Mouse (Mus musculus) midbrain, embryonic 16.5 days (tissue): ENCODE results near the gene Cdh18. TPM values are rescaled to one million over a fixed set of nuclear protein-coding genes. Genes with fewer than 3 reads are reported as not detected.

Experiments used
- ATAC-seq: fragments of 200-750 bp; cut with Nextera tagmentation; 2 replicates; pipeline ENCODE4 v1.8.0; 2017; ENCODE audit warnings: moderate TSS enrichment
- H3K27ac ChIP-seq: fragments of 300-500 bp; sonication (generic); 2 replicates; pipeline ENCODE4 v1.5.1; 2014; ENCODE audit warnings: mild to moderate bottlenecking, low read length, mixed read lengths
- H3K27me3 ChIP-seq: fragments of 300-500 bp; sonication (generic); 2 replicates; pipeline ENCODE4 v1.6.1; 2014; ENCODE audit warnings: low read depth, low read length, mixed read lengths; ENCODE audit not compliant: control insufficient read depth, insufficient read depth
- H3K36me3 ChIP-seq: fragments of 300-500 bp; sonication (generic); 2 replicates; pipeline ENCODE4 v1.6.1; 2014; ENCODE audit warnings: mild to moderate bottlenecking, low read length, moderate library complexity, mixed read lengths; ENCODE audit not compliant: control insufficient read depth, insufficient read depth
- H3K4me1 ChIP-seq: fragments of 300-500 bp; sonication (generic); 2 replicates; pipeline ENCODE4 v1.6.1; 2014; ENCODE audit warnings: mild to moderate bottlenecking, low read length, mixed read lengths; ENCODE audit not compliant: control insufficient read depth, insufficient read depth
- H3K4me2 ChIP-seq: fragments of 300-500 bp; sonication (generic); 2 replicates; pipeline ENCODE4 v1.6.1; 2014; ENCODE audit warnings: mild to moderate bottlenecking, low read length, mixed read lengths
- H3K4me3 ChIP-seq: fragments of 300-500 bp; sonication (generic); 2 replicates; pipeline ENCODE4 v1.5.1; 2014; ENCODE audit warnings: low read depth, mild to moderate bottlenecking, low read length, moderate library complexity, mixed read lengths
- H3K9ac ChIP-seq: fragments of 300-500 bp; sonication (generic); 2 replicates; pipeline ENCODE4 v1.6.1; 2014; ENCODE audit warnings: low read depth, low read length, mixed read lengths
- H3K9me3 ChIP-seq: fragments of 300-500 bp; sonication (generic); replicated peaks from 2 replicates; pipeline ENCODE4 v1.6.1; 2014; ENCODE audit warnings: mild to moderate bottlenecking, low read length, mixed read lengths; ENCODE audit not compliant: control insufficient read depth, poor library complexity, severe bottlenecking
- WGBS: fragments of 180-500 bp; shearing (Covaris S2); extraction: QIAGEN DNeasy Blood & Tissue Kit; methylation state at CpG from one replicate; pipeline ENCODE4 v1.1.7; 2014; 5-methylcytosine and 5-hydroxymethylcytosine counted together
- polyA plus RNA-seq: library from polyadenylated mRNA; unstranded; fragments of >200 nt; fragmentation: Nextera tagmentation; extraction: Ambion mirVana; gene quantifications from 2 replicates; pipeline ENCODE4 v1.2.1, GENCODE M21; 2015

The Cdh18 gene
- polyA plus RNA-seq, 1 experiment from 2014 or later = 10.1 TPM

DNA sequence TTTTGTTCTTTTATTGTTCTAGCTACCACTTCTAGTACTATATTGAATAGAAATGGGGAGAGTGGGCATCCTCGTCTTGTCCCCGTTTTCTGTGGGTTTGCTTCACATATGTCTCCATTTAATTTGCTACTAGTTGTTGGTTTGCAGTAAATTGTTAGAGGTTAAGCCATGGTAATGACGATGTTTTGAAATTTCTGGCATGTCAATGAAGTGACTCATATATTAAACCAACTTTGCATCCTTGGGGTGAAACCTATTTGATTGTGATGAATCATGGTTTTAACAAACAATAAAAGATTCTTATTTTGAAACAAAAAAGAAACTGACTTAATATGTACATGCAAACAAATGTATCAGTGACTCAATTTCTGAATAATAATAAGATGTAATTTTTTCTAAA lies 817.5 kb downstream of the Cdh18 start:
- Histone ChIP-seq H3K9me3 (no peaks in the 10 kb centered on the region), H3K36me3 (no peaks in the 10 kb centered on the region), H3K4me1 (no peaks in the 10 kb centered on the region), H3K27ac (no peak overlapping the region), H3K9ac (no peak overlapping the region), H3K27me3 (no peaks in the 10 kb centered on the region), H3K4me2 (no peak overlapping the region), H3K4me3 (no peak overlapping the region)
- no peak for ATAC-seq
- WGBS = 93% methylated on average over 3 of the region's 3 CpGs

DNA sequence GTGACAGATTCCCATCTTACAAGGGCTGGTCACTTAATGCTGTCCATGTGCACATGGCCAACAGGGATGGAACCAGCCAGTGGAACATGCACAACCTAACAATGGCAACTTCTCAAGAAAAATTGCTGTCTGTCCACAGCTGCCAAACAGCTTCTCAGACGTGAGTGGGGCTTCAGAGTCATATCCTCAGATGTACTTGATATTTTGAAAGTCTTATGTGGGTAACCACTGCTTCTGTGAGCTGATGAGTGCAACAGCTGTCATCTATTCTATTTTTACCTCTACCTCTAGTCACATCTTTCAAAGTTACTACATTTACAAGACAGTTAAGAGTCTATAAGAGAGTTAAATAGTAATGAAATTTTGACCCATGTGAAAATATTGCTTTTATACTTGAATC lies 818.9 kb downstream of the Cdh18 start:
- Histone ChIP-seq H3K4me2 (no peak overlapping the region), H3K36me3 (no peaks in the 10 kb centered on the region), H3K27me3 (no peaks in the 10 kb centered on the region), H3K4me1 (no peaks in the 10 kb centered on the region), H3K4me3 (no peak overlapping the region), H3K9me3 (no peaks in the 10 kb centered on the region), H3K27ac (no peak overlapping the region), H3K9ac (no peak overlapping the region)
- no peak for ATAC-seq
- 72% methylated on average over 1 of the region's 1 CpGs for WGBS

DNA sequence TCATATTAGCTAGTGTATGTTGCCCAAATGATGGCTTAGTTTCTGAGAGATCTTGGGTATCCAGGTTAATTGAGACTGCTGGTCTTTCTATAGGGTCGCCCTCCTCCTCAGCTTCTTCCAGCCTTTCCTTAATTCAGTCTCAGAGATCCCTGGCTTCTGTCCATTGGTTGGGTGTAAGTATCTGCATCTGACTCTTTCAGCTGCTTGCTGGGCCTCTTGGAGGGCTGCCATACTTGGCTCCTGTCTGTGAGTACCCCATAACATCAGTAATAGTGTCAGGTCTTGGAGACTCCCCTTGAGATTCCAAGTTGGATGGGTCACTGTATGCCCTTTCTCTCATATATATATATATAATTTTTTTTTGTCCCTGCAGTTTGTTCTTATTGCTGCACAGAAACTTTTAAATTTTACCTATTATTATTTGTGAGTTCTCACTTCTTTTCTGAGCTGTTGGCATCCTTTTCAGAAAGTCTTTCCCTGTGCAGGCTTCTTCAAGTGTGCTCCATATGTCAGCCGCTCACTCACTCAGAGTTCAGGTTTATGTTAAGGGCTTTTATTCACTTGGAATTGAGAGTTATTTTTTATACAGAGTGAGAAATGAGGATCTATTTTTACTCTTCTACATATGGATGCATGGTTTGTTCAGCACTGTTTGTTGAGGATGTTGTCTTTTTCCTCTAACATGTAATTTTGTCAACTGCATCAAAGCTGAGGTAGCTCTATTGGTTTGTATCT lies 829.4 kb downstream of the Cdh18 start:
- H3K9ac ChIP-seq = no peak overlapping the region
- H3K4me3 ChIP-seq = no peak overlapping the region
- no peak overlapping the region for H3K4me2 ChIP-seq
- WGBS = 92% methylated on average over 2 of the region's 2 CpGs
- H3K9me3 ChIP-seq = no peaks in the 10 kb centered on the region
- H3K27me3 ChIP-seq = no peaks in the 10 kb centered on the region
- H3K4me1 ChIP-seq = no peaks in the 10 kb centered on the region
- no peak overlapping the region for H3K27ac ChIP-seq
- ATAC-seq = no peak
- H3K36me3 ChIP-seq = no peaks in the 10 kb centered on the region

DNA sequence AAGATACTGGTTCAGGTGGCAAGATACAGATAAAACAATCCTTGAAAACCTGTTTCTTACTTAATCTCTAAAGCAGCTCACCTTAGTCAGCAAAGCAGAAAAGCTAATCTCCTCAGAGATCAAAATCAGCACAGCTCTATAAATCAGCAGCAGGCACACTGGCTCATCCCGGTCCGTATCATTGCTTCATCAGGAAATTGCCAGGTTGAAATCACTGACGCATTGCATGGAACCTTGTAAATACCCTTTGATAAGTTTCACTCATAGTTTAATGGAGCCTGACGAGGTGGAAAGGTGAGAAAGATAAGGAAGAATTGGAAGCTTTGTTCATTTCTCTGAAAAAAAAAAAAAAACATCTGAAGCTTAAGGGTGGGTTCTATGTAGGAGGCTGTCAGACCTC lies 837.0 kb downstream of the Cdh18 start:
- H3K36me3 ChIP-seq = no peaks in the 10 kb centered on the region
- H3K27me3 ChIP-seq = no peaks in the 10 kb centered on the region
- no peaks in the 10 kb centered on the region for H3K9me3 ChIP-seq
- no peak overlapping the region for H3K4me2 ChIP-seq
- 72% methylated on average over 4 of the region's 4 CpGs for WGBS
- no peak overlapping the region for H3K9ac ChIP-seq
- no peaks in the 10 kb centered on the region for H3K4me1 ChIP-seq
- no peak overlapping the region for H3K27ac ChIP-seq
- no peak overlapping the region for H3K4me3 ChIP-seq
- ATAC-seq = no peak

DNA sequence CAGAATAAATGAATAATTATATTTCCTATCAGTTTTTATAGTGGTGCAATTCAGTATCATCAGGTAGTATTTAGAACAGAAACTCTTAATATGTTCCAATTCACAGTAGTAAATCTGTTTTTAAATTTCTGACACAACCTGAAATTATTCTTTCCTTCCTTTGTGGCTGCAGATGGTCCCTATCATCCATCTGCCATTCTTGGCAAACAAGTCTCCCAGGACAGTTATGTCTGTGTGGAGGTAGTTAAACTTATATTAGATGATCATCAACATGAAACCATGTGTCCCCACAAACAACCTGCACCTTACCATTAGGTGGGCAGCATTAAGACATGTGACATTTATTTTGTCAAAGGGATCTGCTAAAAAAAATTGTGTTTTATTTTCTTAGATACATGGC lies 847.8 kb downstream of the Cdh18 start:
- Histone ChIP-seq H3K9ac (no peak overlapping the region), H3K27me3 (no peaks in the 10 kb centered on the region), H3K9me3 (no peaks in the 10 kb centered on the region), H3K36me3 (no peaks in the 10 kb centered on the region), H3K27ac (no peak overlapping the region), H3K4me1 (no peaks in the 10 kb centered on the region), H3K4me2 (no peak overlapping the region), H3K4me3 (no peak overlapping the region)
- no peak for ATAC-seq

DNA sequence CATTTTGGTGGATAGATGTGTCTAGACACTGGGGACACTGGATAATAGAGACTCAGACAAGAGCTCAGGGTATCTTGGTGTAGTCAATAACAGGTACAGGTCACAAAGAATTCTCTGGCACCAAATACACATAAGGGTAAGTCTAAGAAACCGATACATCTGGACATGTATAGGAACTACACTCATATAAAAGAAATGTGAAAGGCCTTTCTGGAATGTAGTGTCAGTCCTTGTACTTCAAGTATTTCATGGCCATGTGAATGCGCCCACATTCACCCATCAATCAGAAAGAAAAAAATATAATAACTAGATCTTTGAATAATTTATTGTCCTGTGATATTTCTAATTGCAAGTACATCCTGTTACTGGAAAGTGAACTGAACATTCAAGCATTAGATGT lies 855.0 kb downstream of the Cdh18 start:
- H3K36me3 ChIP-seq = no peaks in the 10 kb centered on the region
- H3K9me3 ChIP-seq = no peaks in the 10 kb centered on the region
- no peak overlapping the region for H3K4me2 ChIP-seq
- no peak overlapping the region for H3K4me3 ChIP-seq
- ATAC-seq = no peak
- H3K27me3 ChIP-seq = no peaks in the 10 kb centered on the region
- no peaks in the 10 kb centered on the region for H3K4me1 ChIP-seq
- WGBS = 83% methylated on average over 2 of the region's 2 CpGs
- no peak overlapping the region for H3K9ac ChIP-seq
- H3K27ac ChIP-seq = no peak overlapping the region

DNA sequence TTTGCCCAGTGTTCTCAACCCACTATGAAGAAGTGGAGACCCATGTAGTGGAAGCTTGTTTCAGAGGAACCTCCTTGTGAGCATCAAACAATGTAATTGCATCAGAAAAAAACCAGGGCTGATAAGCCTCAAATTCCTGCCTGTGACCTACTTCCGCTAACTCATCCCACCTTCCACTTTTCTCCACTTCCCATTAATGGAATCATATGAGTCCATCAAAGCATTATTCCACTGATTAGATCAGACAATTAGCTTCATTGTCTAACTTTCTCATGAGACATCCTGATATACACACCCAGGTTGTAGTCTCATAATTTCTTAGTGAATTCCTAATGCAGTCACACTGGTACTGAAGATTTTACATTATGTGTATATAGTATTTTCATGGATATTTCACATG lies 859.4 kb downstream of the Cdh18 start:
- H3K27me3 ChIP-seq = no peaks in the 10 kb centered on the region
- no peak overlapping the region for H3K4me3 ChIP-seq
- no peak overlapping the region for H3K4me2 ChIP-seq
- H3K9ac ChIP-seq = no peak overlapping the region
- 90% methylated on average over 1 of the region's 1 CpGs for WGBS
- H3K27ac ChIP-seq = no peak overlapping the region
- ATAC-seq = no peak
- H3K36me3 ChIP-seq = no peaks in the 10 kb centered on the region
- no peaks in the 10 kb centered on the region for H3K9me3 ChIP-seq
- no peaks in the 10 kb centered on the region for H3K4me1 ChIP-seq

DNA sequence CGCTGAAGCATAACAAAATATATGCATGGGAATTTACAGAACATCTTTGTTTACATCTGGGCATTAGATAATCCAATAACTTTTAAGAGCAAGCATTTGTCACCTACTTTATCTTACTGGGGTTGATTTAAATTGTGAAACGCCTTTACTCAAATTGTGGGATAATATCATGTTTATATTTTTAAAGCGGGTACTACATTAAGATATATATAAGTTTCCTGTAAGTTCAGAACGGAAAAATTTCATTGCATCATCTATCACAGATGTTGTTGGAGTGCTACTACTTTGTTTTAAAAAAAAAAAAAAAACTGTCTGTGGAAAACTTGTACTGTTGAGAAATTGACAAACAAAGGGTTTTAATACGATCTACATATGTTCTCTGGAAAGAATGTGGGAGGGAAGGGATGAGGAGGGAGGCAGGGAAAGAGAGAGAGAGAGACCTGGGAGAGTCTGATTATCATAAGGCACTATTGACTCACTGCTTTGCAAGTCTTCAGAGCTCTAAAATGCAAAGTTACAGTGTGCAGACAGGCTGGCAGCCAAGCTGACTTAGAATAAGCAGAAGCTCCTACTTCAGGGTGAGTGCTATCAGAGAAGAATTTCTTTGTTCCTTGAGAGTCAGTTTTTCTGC lies 867.7 kb downstream of the Cdh18 start:
- H3K4me3 ChIP-seq = no peak overlapping the region
- no peak overlapping the region for H3K27ac ChIP-seq
- ATAC-seq = no peak
- no peaks in the 10 kb centered on the region for H3K4me1 ChIP-seq
- no peaks in the 10 kb centered on the region for H3K27me3 ChIP-seq
- WGBS = 75% methylated on average over 5 of the region's 5 CpGs
- H3K9ac ChIP-seq = no peak overlapping the region
- H3K9me3 ChIP-seq = no peaks in the 10 kb centered on the region
- H3K36me3 ChIP-seq = no peaks in the 10 kb centered on the region
- H3K4me2 ChIP-seq = no peak overlapping the region

DNA sequence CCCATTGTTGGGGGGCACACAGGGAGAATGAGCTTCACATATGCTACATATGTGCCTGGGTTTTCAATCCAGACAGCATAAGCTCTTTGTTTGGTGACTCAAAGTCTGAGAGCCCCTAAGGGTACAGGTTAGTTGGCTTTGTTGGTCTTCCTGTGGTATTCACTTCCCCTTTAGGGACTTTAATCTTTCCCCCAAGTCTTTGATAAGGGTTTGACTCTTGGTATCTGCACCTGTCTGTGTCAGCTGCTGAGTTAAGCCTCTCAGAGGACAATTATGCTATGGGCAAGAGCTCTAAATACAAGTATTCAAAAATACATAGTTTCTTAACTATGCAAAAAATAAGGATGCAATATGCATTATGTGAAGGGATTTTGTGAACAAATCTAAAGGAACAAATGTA lies 869.3 kb downstream of the Cdh18 start:
- Histone ChIP-seq H3K9me3 (no peaks in the 10 kb centered on the region), H3K36me3 (no peaks in the 10 kb centered on the region), H3K9ac (no peak overlapping the region), H3K4me2 (no peak overlapping the region), H3K4me1 (no peaks in the 10 kb centered on the region), H3K4me3 (no peak overlapping the region), H3K27me3 (no peaks in the 10 kb centered on the region), H3K27ac (no peak overlapping the region)
- ATAC-seq = no peak
